Mouse (Mus musculus): Measurements from ENCODE around the gene Cope.

DNA sequence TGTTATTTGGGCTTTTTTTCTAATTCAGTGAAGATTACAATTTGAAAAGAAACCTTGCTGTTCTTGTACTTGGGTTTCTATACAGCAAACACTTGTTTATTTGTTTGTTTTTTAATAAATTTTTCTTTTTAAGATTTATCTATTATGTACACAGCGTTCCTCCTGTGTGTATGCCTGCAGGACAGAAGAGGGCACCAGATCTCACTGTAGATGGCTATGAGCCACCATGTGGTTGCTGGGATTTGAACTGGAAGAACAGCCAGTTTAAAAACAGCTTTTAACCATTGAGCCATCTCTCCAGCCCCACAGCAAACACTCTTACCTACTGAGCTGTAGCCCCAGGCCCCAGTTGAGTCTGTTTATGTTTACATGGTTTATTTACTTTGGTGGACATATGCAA lies 47.7 kb upstream of the Cope start:
- TF ChIP-seq CTCF (conservative IDR thresholded peaks at IDR 0.05; ENCODE audit: low read length) (no peak), NANOG (IDR thresholded peaks at IDR 0.05; ENCODE audit: borderline replicate concordance, low read length) (no peak)
